Mouse (Mus musculus): ENCODE measurements around the gene Fgf16. TPM values are rescaled to one million over a fixed set of nuclear protein-coding genes. Genes with fewer than 3 reads are reported as not detected.
A peak's percentile ranks its signal among the peaks of the same experiment; 100 is the strongest.

Gene Fgf16
- not detected in 2 replicates for polyA plus RNA-seq (2016; fragmentation: Nextera tagmentation; extraction: Ambion mirVana)

- Histone ChIP-seq H3K4me3 (peak within 1 kb of the TSS; percentile 42), H3K9me3 (replicated peaks) (no peaks in the 10 kb centered on the region), H3K27me3 (ENCODE audit: low read depth, poor library complexity, severe bottlenecking) (peaks cover 97% of the 10 kb centered on the region), H3K27ac (no peak within 1 kb of the TSS), H3K4me1 (peaks cover 17% of the 10 kb centered on the region), H3K36me3 (no peaks in the 10 kb centered on the region)
- WGBS, result 6% methylated on average over 78 of the region's 86 CpGs
- DNase-seq (ENCODE audit: low spot score), result peak; percentile 41
Observed at GRCm38 (mm10) chrX:105764162-105765004, at the start of gene Fgf16. Gene Fgf16, plus strand, starts transcription at chrX:105764279.

GRCm38 (mm10) chrX:105714740-105715139 is 49.3 kb upstream of the Fgf16 start:
- no peaks in the 10 kb centered on the region for H3K36me3 ChIP-seq
- no peaks in the 10 kb centered on the region for H3K9me3 ChIP-seq (replicated peaks)
- H3K27me3 ChIP-seq (ENCODE audit: low read depth, poor library complexity, severe bottlenecking), result peaks cover 89% of the 10 kb centered on the region
- no peak for DNase-seq (ENCODE audit: low spot score)
- no peak overlapping the region for H3K27ac ChIP-seq
- H3K4me1 ChIP-seq, result peaks cover 4% of the 10 kb centered on the region; the same call in 1 of the 2 replicates
- no peak overlapping the region for H3K4me3 ChIP-seq
- WGBS, result 87% methylated on average over 4 of the region's 4 CpGs

GRCm38 (mm10) chrX:105715789-105716321 is 48.2 kb upstream of the Fgf16 start:
- H3K4me1 ChIP-seq, result peaks cover 4% of the 10 kb centered on the region; the same call in 1 of the 2 replicates
- H3K9me3 ChIP-seq (replicated peaks), result no peaks in the 10 kb centered on the region
- no peak for DNase-seq (ENCODE audit: low spot score)
- H3K27me3 ChIP-seq (ENCODE audit: low read depth, poor library complexity, severe bottlenecking), result peaks cover 89% of the 10 kb centered on the region
- H3K36me3 ChIP-seq, result no peaks in the 10 kb centered on the region
- WGBS, result 94% methylated on average over 7 of the region's 7 CpGs
- H3K27ac ChIP-seq, result no peak overlapping the region
- H3K4me3 ChIP-seq, result no peak overlapping the region

GRCm38 (mm10) chrX:105718388-105718787 is 45.7 kb upstream of the Fgf16 start:
- Histone ChIP-seq H3K4me3 (no peak overlapping the region), H3K36me3 (no peaks in the 10 kb centered on the region), H3K4me1 (peaks cover 4% of the 10 kb centered on the region; the same call in 1 of the 2 replicates), H3K27ac (no peak overlapping the region), H3K27me3 (ENCODE audit: low read depth, poor library complexity, severe bottlenecking) (peaks cover 94% of the 10 kb centered on the region), H3K9me3 (replicated peaks) (no peaks in the 10 kb centered on the region)
- no peak for DNase-seq (ENCODE audit: low spot score)
- 85% methylated on average over 5 of the region's 5 CpGs for WGBS

- no peaks in the 10 kb centered on the region for H3K4me1 ChIP-seq
- no peak overlapping the region for H3K4me3 ChIP-seq
- peaks cover 89% of the 10 kb centered on the region for H3K27me3 ChIP-seq (ENCODE audit: low read depth, poor library complexity, severe bottlenecking)
- no peaks in the 10 kb centered on the region for H3K9me3 ChIP-seq (replicated peaks)
- WGBS, result 74% methylated on average over 5 of the region's 5 CpGs
- no peak overlapping the region for H3K27ac ChIP-seq
- no peak for DNase-seq (ENCODE audit: low spot score)
- no peaks in the 10 kb centered on the region for H3K36me3 ChIP-seq
Observed at GRCm38 (mm10) chrX:105718943-105719342, 45.1 kb upstream of the Fgf16 start.

GRCm38 (mm10) chrX:105724174-105724573 is 39.9 kb upstream of the Fgf16 start:
- 72% methylated on average over 7 of the region's 7 CpGs for WGBS
- H3K4me1 ChIP-seq, result no peaks in the 10 kb centered on the region

GRCm38 (mm10) chrX:105762847-105763527 is 1.1 kb upstream of the Fgf16 start:
- no peak for DNase-seq (ENCODE audit: low spot score)
- H3K4me3 ChIP-seq, result peak overlapping the region; percentile 42
- no peaks in the 10 kb centered on the region for H3K9me3 ChIP-seq (replicated peaks)
- H3K27me3 ChIP-seq (ENCODE audit: low read depth, poor library complexity, severe bottlenecking), result peaks cover 88% of the 10 kb centered on the region
- H3K27ac ChIP-seq, result no peak overlapping the region
- no peaks in the 10 kb centered on the region for H3K36me3 ChIP-seq
- WGBS, result 12% methylated on average over 23 of the region's 23 CpGs
- H3K4me1 ChIP-seq, result peaks cover 17% of the 10 kb centered on the region

More at GRCm38 (mm10) chrX:105724174-105724573, 39.9 kb upstream of the Fgf16 start:
- Histone ChIP-seq H3K4me3 (no peak overlapping the region), H3K36me3 (no peaks in the 10 kb centered on the region), H3K9me3 (replicated peaks) (no peaks in the 10 kb centered on the region), H3K27me3 (ENCODE audit: low read depth, poor library complexity, severe bottlenecking) (peaks cover 52% of the 10 kb centered on the region), H3K27ac (no peak overlapping the region)
- DNase-seq (ENCODE audit: low spot score), result no peak

- 11% methylated on average over 20 of the region's 20 CpGs for WGBS
- Histone ChIP-seq H3K4me1 (peaks cover 17% of the 10 kb centered on the region), H3K27me3 (ENCODE audit: low read depth, poor library complexity, severe bottlenecking) (peaks cover 90% of the 10 kb centered on the region), H3K9me3 (replicated peaks) (no peaks in the 10 kb centered on the region), H3K4me3 (peak overlapping the region; percentile 42), H3K36me3 (no peaks in the 10 kb centered on the region), H3K27ac (no peak overlapping the region)
- DNase-seq (ENCODE audit: low spot score), result peak; percentile 38
Observed at GRCm38 (mm10) chrX:105763612-105764011, 467 bp upstream of the Fgf16 start.

GRCm38 (mm10) chrX:105765005-105765706 is 1.1 kb downstream of the Fgf16 start:
- no peak overlapping the region for H3K27ac ChIP-seq
- no peaks in the 10 kb centered on the region for H3K9me3 ChIP-seq (replicated peaks)
- peaks cover 17% of the 10 kb centered on the region for H3K4me1 ChIP-seq
- no peaks in the 10 kb centered on the region for H3K36me3 ChIP-seq
- peak; percentile 34 for DNase-seq (ENCODE audit: low spot score)
- peaks cover 98% of the 10 kb centered on the region for H3K27me3 ChIP-seq (ENCODE audit: low read depth, poor library complexity, severe bottlenecking)
- peak overlapping the region; percentile 42 for H3K4me3 ChIP-seq
- WGBS, result 17% methylated on average over 29 of the region's 36 CpGs

GRCm38 (mm10) chrX:105766013-105766412 is 1.9 kb downstream of the Fgf16 start:
- no peaks in the 10 kb centered on the region for H3K36me3 ChIP-seq
- H3K9me3 ChIP-seq (replicated peaks), result no peaks in the 10 kb centered on the region
- H3K4me3 ChIP-seq, result no peak overlapping the region
- H3K27ac ChIP-seq, result no peak overlapping the region
- 22% methylated on average over 6 of the region's 6 CpGs for WGBS
- no peak for DNase-seq (ENCODE audit: low spot score)
- peaks cover 98% of the 10 kb centered on the region for H3K27me3 ChIP-seq (ENCODE audit: low read depth, poor library complexity, severe bottlenecking)
- peaks cover 17% of the 10 kb centered on the region for H3K4me1 ChIP-seq

GRCm38 (mm10) chrX:105767177-105767764 is 3.2 kb downstream of the Fgf16 start:
- Histone ChIP-seq H3K27ac (no peak overlapping the region), H3K36me3 (no peaks in the 10 kb centered on the region), H3K4me3 (no peak overlapping the region), H3K27me3 (ENCODE audit: low read depth, poor library complexity, severe bottlenecking) (peaks cover 98% of the 10 kb centered on the region), H3K9me3 (replicated peaks) (no peaks in the 10 kb centered on the region), H3K4me1 (peaks cover 17% of the 10 kb centered on the region)
- 30% methylated on average over 9 of the region's 9 CpGs for WGBS
- DNase-seq (ENCODE audit: low spot score), result peak; percentile 37

- 76% methylated on average over 3 of the region's 3 CpGs for WGBS
- Histone ChIP-seq H3K4me3 (no peak overlapping the region), H3K36me3 (no peaks in the 10 kb centered on the region), H3K27me3 (ENCODE audit: low read depth, poor library complexity, severe bottlenecking) (peaks cover 98% of the 10 kb centered on the region), H3K4me1 (peaks cover 17% of the 10 kb centered on the region), H3K27ac (no peak overlapping the region), H3K9me3 (replicated peaks) (no peaks in the 10 kb centered on the region)
- DNase-seq (ENCODE audit: low spot score), result no peak
Observed at GRCm38 (mm10) chrX:105767932-105768331, 3.9 kb downstream of the Fgf16 start.
